Mouse (Mus musculus): ENCODE measurements around the gene Hoxa6.

DNA sequence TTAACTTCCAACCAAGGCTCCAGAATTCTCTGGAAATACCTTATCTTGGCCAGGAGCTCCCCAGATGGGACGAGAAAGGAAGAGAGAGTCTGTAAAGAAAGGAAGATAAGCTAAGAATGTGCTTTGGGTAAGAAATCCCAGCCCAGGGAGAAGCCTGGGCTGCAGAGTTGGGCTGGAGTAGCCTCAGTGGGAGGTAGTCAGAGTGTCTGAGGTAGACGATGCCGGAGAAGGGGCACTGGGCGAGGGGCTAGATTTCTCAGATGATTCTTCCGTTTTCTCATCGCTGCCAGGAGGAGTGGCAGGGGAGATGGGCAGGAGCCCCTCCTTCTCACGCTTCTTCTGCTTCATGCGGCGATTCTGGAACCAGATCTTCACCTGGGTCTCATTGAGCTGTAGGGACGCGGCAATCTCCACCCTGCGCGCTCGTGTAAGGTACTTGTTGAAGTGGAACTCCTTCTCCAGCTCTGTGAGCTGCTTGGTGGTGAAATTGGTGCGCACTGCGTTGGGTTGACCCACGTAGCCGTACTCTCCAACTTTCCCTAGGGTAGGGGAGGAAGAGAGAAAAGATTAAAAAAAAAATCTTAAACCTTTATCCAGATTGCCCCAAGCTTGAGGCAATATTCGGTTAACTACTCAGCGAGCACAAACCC lies 51.8 kb downstream of the Hoxa6 start:
- no peak for TF ChIP-seq CTCF (IDR thresholded peaks at IDR 0.05; ENCODE audit: low read depth, low read length)
- TF ChIP-seq TAL1 (conservative IDR thresholded peaks at IDR 0.05; ENCODE audit: low read depth, low read length), result no peak
- no peak for TF ChIP-seq GATA2 (IDR thresholded peaks at IDR 0.05; ENCODE audit: borderline replicate concordance, low read depth, low read length)
- no peak for TF ChIP-seq POLR2AphosphoS5 (IDR thresholded peaks at IDR 0.05; ENCODE audit: insufficient replicate concordance, low read depth, low read length)
- no peak for TF ChIP-seq GATA1 (IDR thresholded peaks at IDR 0.05; ENCODE audit: borderline replicate concordance, low read length)
